Mouse (Mus musculus): Measurements from ENCODE around the gene Slc35g2. TPM values are rescaled to one million over a fixed set of nuclear protein-coding genes. Genes with fewer than 3 reads are reported as not detected.

The Slc35g2 gene
- total and polyA plus RNA-seq, 3 experiments, result not detected

DNA sequence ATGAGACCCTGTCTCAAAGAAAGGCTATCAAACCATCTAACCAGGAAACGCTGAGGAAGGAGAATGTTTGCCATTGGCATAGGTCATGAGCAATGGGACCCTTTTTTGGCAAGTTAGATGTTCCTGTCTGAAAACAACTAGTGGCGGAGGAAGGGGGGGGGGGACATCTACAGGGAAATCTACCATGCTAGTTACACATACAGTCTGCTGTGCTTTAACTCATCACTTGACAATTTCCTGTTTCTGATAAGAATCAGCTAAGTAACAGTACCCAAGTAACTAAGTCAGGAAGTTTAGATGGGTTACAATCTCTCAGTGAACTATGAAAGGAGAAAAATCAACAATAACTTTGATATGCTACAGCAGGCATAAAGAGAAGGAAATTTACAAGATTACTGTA lies 48.9 kb downstream of the Slc35g2 start:
- in situ Hi-C loops (cut with MboI; ENCODE audit: low pct_ligation_motif_present, low pct_unique_long_range_greater_than_20kb, low sequenced_read_pairs), result no loop called here
- no peak for TF ChIP-seq MAX (IDR thresholded peaks at IDR 0.05; ENCODE audit: low read length)
- no peak for TF ChIP-seq E2F4 (IDR thresholded peaks at IDR 0.05; ENCODE audit: insufficient replicate concordance, low read depth, low read length)
- no peak for TF ChIP-seq IRF4 (IDR thresholded peaks at IDR 0.05; ENCODE audit: low read depth, low read length)
- TF ChIP-seq KAT2A (IDR thresholded peaks at IDR 0.05; ENCODE audit: insufficient replicate concordance, low read length), result no peak
- no peak overlapping the region for H3K4me3 ChIP-seq (replicated peaks in 1 of 3; ENCODE audit: low read depth in 2 of 3, low read length in 2 of 3, poor library complexity in 1 of 3)
- H3K27ac ChIP-seq (ENCODE audit: insufficient read depth, low read depth), result no peak overlapping the region
- H3K4me2 ChIP-seq (ENCODE audit: insufficient read depth, low read depth, poor library complexity, severe bottlenecking), result no peak overlapping the region
- no peaks in the 10 kb centered on the region for H3K9me3 ChIP-seq (replicated peaks; ENCODE audit: low read length)
- no peak overlapping the region for H3K9ac ChIP-seq (ENCODE audit: insufficient read depth, low read depth)
- peaks cover 0 to 25% of the 10 kb centered on the region in 2 experiments; a peak in 2 of 4 replicates for H3K4me1 ChIP-seq (ENCODE audit: control insufficient read depth in 1 of 2, insufficient read depth in 2 of 2)
- dilution Hi-C loops (cut with MboI; ENCODE audit: extremely low pct_ligation_motif_present, extremely low pct_unique_long_range_greater_than_20kb, low sequenced_read_pairs), result no loop called here
- H3K36me3 ChIP-seq (replicated peaks in 1 of 2; ENCODE audit: control insufficient read depth in 1 of 2, insufficient read depth in 1 of 2, low read length in 1 of 2), result peaks cover 0 to 4% of the 10 kb centered on the region in 2 experiments
- no peaks in the 10 kb centered on the region for H3K27me3 ChIP-seq (replicated peaks)
- no peak for DNase-seq (ENCODE audit: extremely low read depth)
- peaks cover 16% of the 10 kb centered on the region for H3K79me2 ChIP-seq (replicated peaks; ENCODE audit: control insufficient read depth, extremely low read depth, insufficient read depth, poor library complexity, severe bottlenecking)

DNA sequence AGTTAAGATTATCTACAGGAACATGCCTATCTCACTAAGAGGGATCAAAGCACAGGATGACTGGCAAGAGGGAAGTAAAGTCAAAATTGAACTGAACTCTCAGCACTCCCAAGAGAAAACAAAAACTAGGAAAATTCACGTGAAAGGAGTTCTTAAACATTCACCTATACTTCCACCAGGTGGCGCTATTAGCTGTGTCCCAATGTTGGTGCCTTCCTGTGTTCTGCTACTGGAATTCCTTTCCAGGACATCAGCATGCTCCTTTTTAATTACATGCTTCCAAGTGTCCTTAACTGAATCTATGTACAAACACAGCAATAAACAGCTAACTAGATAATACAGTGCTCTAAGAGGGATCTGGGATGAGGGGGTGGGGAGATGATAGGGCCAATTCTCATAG lies 50.3 kb downstream of the Slc35g2 start:
- no peaks in the 10 kb centered on the region for H3K9me3 ChIP-seq (replicated peaks; ENCODE audit: low read length)
- H3K79me2 ChIP-seq (replicated peaks; ENCODE audit: control insufficient read depth, extremely low read depth, insufficient read depth, poor library complexity, severe bottlenecking), result peaks cover 12% of the 10 kb centered on the region; the same call in 1 of the 2 replicates
- no peak overlapping the region for H3K4me2 ChIP-seq (ENCODE audit: insufficient read depth, low read depth, poor library complexity, severe bottlenecking)
- H3K9ac ChIP-seq (ENCODE audit: insufficient read depth, low read depth), result no peak overlapping the region
- H3K4me3 ChIP-seq (replicated peaks in 1 of 3; ENCODE audit: low read depth in 2 of 3, low read length in 2 of 3, poor library complexity in 1 of 3), result no peak overlapping the region
- peak; percentile 44 for DNase-seq (ENCODE audit: extremely low read depth)
- no peak overlapping the region for H3K27ac ChIP-seq (ENCODE audit: insufficient read depth, low read depth)
- no peaks in the 10 kb centered on the region for H3K27me3 ChIP-seq (replicated peaks)
- TF ChIP-seq TBP (conservative IDR thresholded peaks at IDR 0.05; ENCODE audit: low read depth, low read length) (no peak), TCF12 (IDR thresholded peaks at IDR 0.05; ENCODE audit: low read depth, low read length) (no peak), MAFK (IDR thresholded peaks at IDR 0.05; ENCODE audit: insufficient replicate concordance, low read length) (no peak), E2F4 (IDR thresholded peaks at IDR 0.05; ENCODE audit: insufficient replicate concordance, low read depth, low read length) (no peak), CTCF (conservative IDR thresholded peaks at IDR 0.05 in 1 of 2, IDR thresholded peaks at IDR 0.05 in 1 of 2; ENCODE audit: low read depth in 2 of 2, low read length in 2 of 2) (peak; percentile 74 to 86), ZKSCAN1 (IDR thresholded peaks at IDR 0.05; ENCODE audit: borderline replicate concordance, low read depth, low read length) (no peak), BHLHE40 (IDR thresholded peaks at IDR 0.05; ENCODE audit: low read depth, low read length) (peak; percentile 76), NELFE (IDR thresholded peaks at IDR 0.05; ENCODE audit: low read depth, low read length) (no peak), RAD21 (IDR thresholded peaks at IDR 0.05; ENCODE audit: low read depth, low read length) (peak; percentile 51), GABPA (IDR thresholded peaks at IDR 0.05; ENCODE audit: insufficient replicate concordance, low read depth, low read length) (no peak), JUN (IDR thresholded peaks at IDR 0.05; ENCODE audit: insufficient read depth, low read depth, low read length) (no peak), ETS1 (conservative IDR thresholded peaks at IDR 0.05; ENCODE audit: low read depth, low read length) (no peak), NRF1 (IDR thresholded peaks at IDR 0.05; ENCODE audit: low read depth, low read length) (no peak), SMC3 (IDR thresholded peaks at IDR 0.05; ENCODE audit: low read depth, low read length) (peak; percentile 49), MXI1 (IDR thresholded peaks at IDR 0.05; ENCODE audit: low read depth, low read length) (no peak), KAT2A (IDR thresholded peaks at IDR 0.05; ENCODE audit: insufficient replicate concordance, low read length) (no peak)
- H3K36me3 ChIP-seq (replicated peaks in 1 of 2; ENCODE audit: control insufficient read depth in 1 of 2, insufficient read depth in 1 of 2, low read length in 1 of 2), result no peaks in the 10 kb centered on the region
- dilution Hi-C loops (cut with MboI; ENCODE audit: extremely low pct_ligation_motif_present, extremely low pct_unique_long_range_greater_than_20kb, low sequenced_read_pairs) (no loop called here), in situ Hi-C loops (cut with MboI; ENCODE audit: low pct_ligation_motif_present, low pct_unique_long_range_greater_than_20kb, low sequenced_read_pairs) (no loop called here)
- H3K4me1 ChIP-seq (ENCODE audit: control insufficient read depth in 1 of 2, insufficient read depth in 2 of 2), result peaks cover 0 to 21% of the 10 kb centered on the region in 2 experiments; a peak in 2 of 4 replicates
